Mouse (Mus musculus): ENCODE results near the gene A730061H03Rik.

The A730061H03Rik gene

DNA sequence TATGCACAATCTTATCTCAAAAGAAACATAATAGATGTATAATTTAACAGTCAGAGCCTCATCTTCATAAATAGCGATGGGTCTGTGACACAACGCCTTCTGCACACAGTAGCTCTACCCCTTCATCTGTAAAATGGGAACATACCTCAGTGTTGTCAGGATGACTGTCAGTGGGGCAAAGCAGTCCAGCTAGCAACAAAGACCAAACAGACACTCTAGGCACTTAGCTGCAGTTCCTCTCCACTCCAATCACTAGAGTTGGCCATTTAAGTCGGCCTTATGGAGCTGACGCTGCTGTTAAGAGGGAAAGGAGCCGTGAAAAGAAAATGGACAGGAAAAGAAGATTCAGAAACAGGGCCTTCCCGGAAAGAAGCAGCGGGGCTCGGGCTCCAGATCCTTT, 8.4 kb downstream of the A730061H03Rik start:
- no peak for DNase-seq (ENCODE audit: low spot score in 2 of 2)

DNA sequence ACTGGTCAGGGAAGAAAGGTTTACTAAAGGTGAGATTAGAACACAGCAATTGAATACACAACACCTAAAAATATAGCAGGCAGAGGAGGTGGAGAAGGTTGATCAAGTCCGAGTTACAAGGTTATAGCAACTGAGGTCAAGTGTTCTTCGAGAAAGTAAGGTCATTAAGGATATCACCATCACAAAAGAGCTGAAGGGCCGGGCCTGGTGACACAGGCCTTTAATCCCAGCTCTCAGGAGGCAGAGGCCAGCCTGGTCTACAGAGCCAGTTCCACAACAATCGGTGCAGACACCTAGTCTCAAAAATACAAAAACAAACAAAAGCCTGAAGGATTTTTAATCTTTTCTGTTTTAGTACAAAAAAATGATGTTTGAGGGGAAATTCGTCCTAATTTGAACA, 8.9 kb downstream of the A730061H03Rik start:
- no peak for DNase-seq (ENCODE audit: low spot score in 2 of 2)

DNA sequence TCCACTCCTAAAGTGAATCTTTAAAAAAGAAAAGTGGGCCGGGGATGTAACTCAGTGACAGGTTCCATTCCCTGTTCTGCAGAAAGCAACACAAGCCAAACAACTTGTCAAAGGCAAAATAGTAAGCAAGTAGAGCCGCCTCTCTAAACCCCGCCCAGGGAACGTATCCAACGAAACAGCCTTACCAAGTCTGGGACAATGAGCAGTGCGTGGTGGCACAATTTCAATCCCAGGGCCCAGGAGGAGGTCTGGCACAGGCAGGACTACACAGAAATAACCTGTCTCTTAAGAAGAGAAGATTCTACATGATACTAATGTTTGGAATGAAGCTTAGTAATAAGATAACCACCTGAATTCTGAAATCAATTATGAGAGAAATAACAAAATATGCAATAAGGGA, 10.0 kb downstream of the A730061H03Rik start:
- no peak for DNase-seq (ENCODE audit: low spot score in 2 of 2)

DNA sequence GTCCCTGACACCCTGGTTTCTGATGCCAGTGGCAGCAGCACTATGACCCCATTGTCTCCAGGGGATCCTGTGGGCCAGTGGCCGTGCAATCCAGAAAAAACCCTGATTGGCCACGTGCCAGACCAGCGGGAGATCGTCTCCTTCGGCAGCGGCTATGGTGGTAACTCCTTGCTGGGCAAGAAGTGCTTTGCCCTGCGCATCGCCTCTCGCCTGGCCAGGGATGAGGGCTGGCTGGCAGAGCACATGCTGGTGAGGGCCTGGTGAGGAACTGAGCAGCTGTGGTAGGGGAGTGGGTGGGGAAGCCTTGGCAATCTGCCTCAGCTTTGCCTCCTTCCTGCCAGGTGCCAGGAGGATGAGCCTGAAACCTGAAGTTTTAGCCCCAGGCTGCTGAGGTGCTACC, 15.9 kb downstream of the A730061H03Rik start:
- DNase-seq (ENCODE audit: low spot score in 2 of 2), result no peak

DNA sequence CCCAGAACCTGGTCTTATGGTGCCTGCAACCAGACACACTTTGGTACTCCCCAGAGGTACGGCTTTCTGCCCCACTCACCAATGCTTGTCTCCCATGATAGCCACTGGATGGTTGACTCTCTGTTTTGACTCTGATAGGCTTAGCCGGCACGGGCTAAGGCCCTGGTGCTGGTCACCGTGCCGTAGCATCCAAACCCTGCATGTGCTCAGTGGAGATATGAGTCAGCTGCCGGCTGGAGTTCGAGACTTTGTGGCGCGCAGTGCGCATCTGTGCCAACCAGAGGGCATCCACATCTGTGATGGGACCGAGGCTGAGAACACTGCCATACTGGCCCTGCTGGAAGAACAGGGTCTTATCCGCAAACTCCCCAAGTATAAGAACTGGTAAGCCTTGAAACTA, 17.9 kb downstream of the A730061H03Rik start:
- no peak for DNase-seq (ENCODE audit: low spot score in 2 of 2)

GRCm38 (mm10) chr14:55540787-55541321, 19.4 kb downstream of the A730061H03Rik start:
- peak; percentile 12 to 62 for DNase-seq (ENCODE audit: low spot score in 2 of 2)

DNA sequence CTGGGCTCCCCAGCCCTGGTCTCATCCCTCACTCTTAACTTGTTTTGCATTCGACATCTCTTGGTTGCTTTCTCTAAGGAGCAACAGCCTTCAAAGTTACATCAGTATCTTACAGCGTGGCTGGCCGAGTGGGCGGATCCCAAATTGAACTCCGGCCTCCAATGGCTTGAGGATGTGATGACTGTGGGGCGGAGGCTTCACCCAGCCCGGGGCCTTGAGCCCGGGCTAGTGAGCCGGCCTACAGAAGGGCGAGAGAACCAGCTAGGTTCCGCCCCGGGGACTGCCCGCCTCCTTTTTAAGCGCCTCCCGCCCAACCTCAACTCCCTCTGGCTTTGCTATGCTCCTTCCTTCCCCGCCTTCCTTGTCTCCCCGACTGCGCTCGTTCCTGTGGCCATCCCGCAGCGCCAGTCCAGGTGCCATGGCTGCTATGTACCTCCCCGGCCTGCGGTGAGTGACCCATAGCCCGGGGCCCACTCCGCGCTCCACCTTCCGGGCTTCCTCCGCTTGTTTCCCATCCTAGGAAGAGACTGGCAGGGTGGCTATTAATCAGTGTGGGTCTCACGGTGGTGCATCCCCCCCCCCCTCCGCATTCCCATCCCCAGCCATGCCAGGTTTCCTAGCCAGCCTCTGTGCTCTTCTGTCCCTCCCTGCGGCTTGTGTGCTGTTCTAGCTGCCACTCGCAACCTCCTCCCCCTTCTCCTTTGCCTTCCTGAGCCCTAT, 20.0 kb downstream of the A730061H03Rik start, which contains the start of gene Pck2:
Gene Pck2 (plus strand): TSS at position 200 of the 720 bp plus-strand sequence.
- peak; percentile 77 for DNase-seq (ENCODE audit: low spot score in 2 of 2)

GRCm38 (mm10) chr14:55536116-55536745, 24.0 kb downstream of the A730061H03Rik start:
- peak in 1 of 2 experiments; percentile 41 for DNase-seq (ENCODE audit: low spot score in 2 of 2)

GRCm38 (mm10) chr14:55527940-55528339, 32.3 kb downstream of the A730061H03Rik start:
- peak in 1 of 2 experiments; percentile 34 for DNase-seq (ENCODE audit: low spot score in 2 of 2)

- no peak for DNase-seq (ENCODE audit: low spot score in 2 of 2)
These were observed 33.5 kb downstream of the A730061H03Rik start for GRCm38 (mm10) chr14:55526674-55527073.

- no peak for DNase-seq (ENCODE audit: low spot score in 2 of 2)
These were observed 35.4 kb downstream of the A730061H03Rik start, which contains the start of gene Nrl for GRCm38 (mm10) chr14:55524785-55525184. Nrl (minus strand) TSS chr14:55524981.

- no peak for DNase-seq (ENCODE audit: low spot score in 2 of 2)
These were observed 36.1 kb downstream of the A730061H03Rik start for GRCm38 (mm10) chr14:55524062-55524461.

DNA sequence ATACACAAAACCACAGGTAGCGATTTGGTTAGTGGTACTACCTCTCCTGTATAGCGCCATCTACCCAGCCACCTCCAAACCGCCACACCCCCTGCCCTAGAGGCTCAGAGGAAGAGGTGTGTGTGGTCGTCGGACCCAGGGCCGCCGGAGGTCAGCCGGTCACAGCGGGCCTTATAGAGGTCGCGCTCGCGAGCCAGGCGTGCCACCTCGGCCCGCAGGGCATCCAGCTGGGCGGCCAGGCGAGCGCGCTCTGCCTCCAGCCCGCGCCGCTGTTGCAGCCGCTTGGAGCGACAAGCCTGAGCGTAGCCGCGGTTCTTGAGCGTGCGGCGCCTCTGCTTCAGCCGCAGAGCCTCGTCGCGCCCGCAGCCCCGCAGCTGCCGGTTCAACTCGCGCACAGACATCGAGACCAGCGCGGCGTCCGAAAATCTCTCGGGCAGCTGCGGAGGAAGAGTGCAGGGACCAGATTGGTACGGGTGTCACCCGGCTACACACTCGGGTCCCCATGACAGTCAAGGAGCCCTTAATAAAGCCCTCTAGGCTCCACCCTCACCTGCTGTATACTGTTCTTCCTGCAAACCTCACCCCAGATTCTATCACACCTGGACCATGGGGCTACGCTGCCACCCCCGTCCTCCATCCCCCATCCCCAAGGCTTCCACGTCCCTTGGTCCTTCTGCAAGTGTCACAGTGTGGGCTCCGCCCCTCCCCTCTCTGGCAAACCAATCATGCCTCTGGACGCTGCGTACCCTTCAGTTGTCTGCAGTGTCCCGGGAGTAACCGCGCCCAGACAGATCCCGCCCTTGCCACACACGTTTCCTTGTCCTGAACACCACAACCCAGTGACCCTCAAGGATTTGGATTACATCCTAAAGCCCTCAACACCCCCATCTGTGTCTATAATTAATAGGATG, 39.5 kb downstream of the A730061H03Rik start:
- DNase-seq (ENCODE audit: low spot score in 2 of 2), result no peak

GRCm38 (mm10) chr14:55519604-55520003, 40.6 kb downstream of the A730061H03Rik start:
- no peak for DNase-seq (ENCODE audit: low spot score in 2 of 2)

DNA sequence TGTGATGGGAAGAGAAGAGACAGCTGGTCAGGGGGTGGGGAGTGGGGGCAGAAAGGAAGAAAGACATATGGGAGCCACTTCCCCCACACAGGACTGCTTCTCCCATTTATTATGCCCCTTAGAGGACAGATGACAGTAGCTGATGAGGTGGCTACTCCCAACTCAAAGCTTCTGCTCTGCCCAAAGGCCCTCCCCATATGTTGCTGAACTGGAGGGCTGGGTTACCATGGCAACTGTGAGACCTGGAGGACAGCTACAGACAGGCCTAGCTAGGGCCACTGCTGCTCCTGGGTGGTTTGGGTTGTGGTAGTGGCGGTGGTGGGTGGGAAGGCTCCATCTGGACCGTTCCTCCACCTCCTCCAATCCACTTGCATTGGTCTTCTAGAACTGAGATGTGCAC, 41.3 kb downstream of the A730061H03Rik start:
- no peak for DNase-seq (ENCODE audit: low spot score in 2 of 2)

- no peak for DNase-seq (ENCODE audit: low spot score in 2 of 2)
These were observed 44.4 kb downstream of the A730061H03Rik start for GRCm38 (mm10) chr14:55515846-55516245.

DNA sequence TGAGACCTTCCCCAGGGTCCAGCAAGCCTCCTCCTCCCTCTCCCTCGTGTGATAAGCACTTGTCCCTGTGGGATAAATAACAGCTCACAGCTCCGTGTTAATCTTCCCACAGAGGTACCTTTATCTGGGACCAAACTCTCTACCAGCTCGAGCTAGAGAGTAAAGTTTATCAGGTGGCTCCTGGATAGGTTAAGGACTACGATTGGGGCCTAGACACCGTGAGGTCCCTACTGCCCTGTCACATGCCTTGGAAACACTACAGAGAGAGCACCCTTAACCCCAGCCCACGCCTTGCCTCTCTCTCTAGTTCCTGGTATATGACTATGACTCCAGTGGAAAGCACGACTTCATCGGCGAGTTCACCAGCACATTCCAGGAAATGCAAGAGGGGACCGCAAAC, 46.3 kb downstream of the A730061H03Rik start:
- no peak for DNase-seq (ENCODE audit: low spot score in 2 of 2)

GRCm38 (mm10) chr14:55511037-55511436, 49.2 kb downstream of the A730061H03Rik start:
- DNase-seq (ENCODE audit: low spot score in 2 of 2), result no peak

GRCm38 (mm10) chr14:55510125-55510731, 50.0 kb downstream of the A730061H03Rik start, which contains the start of gene Cpne6:
Cpne6 (plus strand) TSS chr14:55510445.
- no peak for DNase-seq (ENCODE audit: low spot score in 2 of 2)
